Mouse (Mus musculus) left cerebral cortex, adult 2 months (tissue): Measurements from ENCODE around the gene Tal1. TPM values are rescaled to one million over a fixed set of nuclear protein-coding genes. Genes with fewer than 3 reads are reported as not detected.

Experiments used
- DNase-seq, 2 experiments: peaks; one replicate each; pipeline ENCODE4 v3.0.0; 2021 to 2022; ENCODE audit warnings: low spot score in 2 of 2, mixed read lengths in 1 of 2; ENCODE audit errors: extremely low spot score in 1 of 2
- H3K27ac ChIP-seq: fragments of 200-600 bp; 2 replicates; pipeline ENCODE4 v1.8.1; 2022
- H3K4me3 ChIP-seq: fragments of 200-600 bp; 2 replicates; pipeline ENCODE4 v1.8.1; 2022
- CTCF ChIP-seq: fragments of 200-600 bp; IDR thresholded peaks from 2 replicates; pipeline ENCODE4 v1.8.1; 2022; ENCODE audit warnings: antibody characterized with exemption, mild to moderate bottlenecking, moderate library complexity
- intact Hi-C: fragments of 180-260 bp; cut with DNase I; formaldehyde crosslinking; loops from one replicate; pipeline ENCODE4 v1.15.1; 2025
- long read RNA-seq, 2 experiments: library from polyadenylated mRNA; stranded (forward); transcript quantifications; one replicate each; pipeline ENCODE4 v2.0.0; 2021; ENCODE audit warnings: borderline mapping rate in 2 of 2
- total RNA-seq, 2 experiments: library from RNA; stranded (reverse); gene quantifications; 2 replicates each; pipeline ENCODE4 v1.2.3; 2021

The Tal1 gene
- total RNA-seq: 1 to 10 TPM; 1.5 TPM
- long read RNA-seq, experiment 1: 0 reads
- long read RNA-seq, experiment 2: 0 reads

DNA sequence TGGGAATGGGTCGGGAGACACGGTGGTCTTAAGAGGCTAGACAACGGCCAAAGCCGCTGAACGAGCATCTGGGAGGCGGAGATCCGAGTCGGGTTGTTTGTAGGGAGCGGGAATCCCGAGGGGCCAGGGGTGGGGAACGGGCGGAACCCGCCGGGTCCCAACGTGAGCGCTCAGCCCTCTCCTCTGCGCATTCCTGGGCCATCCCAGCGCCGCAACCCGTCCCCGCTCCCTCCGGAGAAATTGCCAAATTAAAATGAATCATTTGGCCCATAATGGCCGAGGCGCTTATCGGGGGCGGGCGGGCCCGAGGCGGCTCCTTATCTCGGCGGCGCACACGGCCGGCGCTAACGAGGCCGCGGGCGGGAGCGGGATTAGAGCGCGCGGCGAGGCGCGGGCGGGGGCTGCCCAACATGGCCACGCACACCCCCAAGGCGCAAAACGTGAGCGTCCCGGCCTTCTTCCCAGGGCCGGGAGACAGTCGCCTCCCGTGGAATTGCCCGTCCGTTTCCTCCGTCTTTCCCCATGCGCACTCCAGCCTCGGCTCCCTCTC, at the start of gene Tal1:
TSS of gene Tal1 (plus strand) at position 56 of the 550 bp plus-strand sequence.
- intact Hi-C loops: loop anchor here (5.0 kb wide), 1 partner anchor 69 kb away; the partner anchor contains the start of gene Cmpk1
- H3K27ac ChIP-seq: peak within 1 kb of the TSS; percentile 80
- DNase-seq: no peak
- peak within 1 kb of the TSS; percentile 44 for H3K4me3 ChIP-seq
- no peak for TF ChIP-seq CTCF

DNA sequence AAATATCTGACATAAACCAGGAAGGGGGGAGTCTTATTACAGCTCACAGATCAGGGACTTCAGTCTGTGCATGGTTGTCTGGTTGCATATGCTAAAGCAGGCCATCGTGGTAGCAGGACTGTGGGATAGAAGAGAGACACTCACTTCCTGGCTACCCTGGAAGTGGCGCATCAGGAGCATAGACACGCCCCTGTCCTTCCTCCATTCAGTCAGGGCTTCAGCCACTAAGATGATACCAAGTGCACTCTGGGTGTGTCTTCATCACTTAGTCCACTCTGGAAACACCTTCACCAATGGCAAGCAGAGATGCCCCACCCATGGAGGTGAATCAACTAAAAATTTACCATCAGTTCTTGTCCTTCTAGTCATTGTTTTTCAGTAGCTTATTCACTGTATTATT, 42.0 kb upstream of the Tal1 start:
- TF ChIP-seq CTCF: no peak
- DNase-seq: no peak
- Histone ChIP-seq H3K4me3 (no peak overlapping the region), H3K27ac (no peak overlapping the region)
- intact Hi-C loops: no loop called here

DNA sequence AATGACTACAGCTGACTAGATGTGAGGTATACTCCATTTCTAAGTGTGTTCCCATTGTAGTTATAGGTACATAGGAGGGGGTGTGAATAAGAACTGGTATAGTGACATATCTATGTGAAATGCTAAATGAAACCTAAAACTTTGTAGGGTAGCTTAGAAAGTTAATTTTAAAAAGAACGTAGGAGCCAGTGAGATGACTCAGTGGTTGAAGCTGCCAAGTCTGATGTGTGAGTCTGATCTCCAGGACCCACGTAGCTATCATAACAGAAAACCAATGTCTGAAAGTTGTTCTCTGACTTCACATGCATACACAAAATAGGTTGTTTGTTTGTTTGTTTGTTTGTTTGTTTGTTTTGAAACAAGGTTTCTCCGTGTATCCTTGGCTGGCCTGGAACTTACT, 36.2 kb upstream of the Tal1 start:
- Histone ChIP-seq H3K27ac (no peak overlapping the region), H3K4me3 (no peak overlapping the region)
- intact Hi-C loops: no loop called here
- DNase-seq: no peak
- TF ChIP-seq CTCF: no peak

DNA sequence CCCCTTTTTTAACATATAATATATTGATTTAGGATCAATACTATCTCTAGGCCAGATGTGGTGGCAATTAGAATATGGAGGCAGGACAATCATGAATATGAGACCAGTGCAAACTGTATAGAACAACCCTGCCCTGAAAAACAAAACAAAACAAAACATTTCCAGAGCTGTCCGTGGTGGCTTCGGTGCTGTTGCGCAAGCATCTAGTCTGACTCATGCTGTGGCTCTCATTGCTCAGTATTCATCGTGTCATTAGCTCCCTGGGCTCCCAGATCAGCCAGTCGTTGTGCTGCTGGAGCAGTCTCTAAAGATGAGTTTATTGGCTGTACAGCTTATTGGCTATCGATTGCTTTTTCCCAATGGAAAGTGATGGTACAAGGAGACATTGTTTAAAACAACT, 21.2 kb upstream of the Tal1 start:
- no peak overlapping the region for H3K27ac ChIP-seq
- TF ChIP-seq CTCF: no peak
- no peak overlapping the region for H3K4me3 ChIP-seq
- no peak for DNase-seq
- intact Hi-C loops: no loop called here

DNA sequence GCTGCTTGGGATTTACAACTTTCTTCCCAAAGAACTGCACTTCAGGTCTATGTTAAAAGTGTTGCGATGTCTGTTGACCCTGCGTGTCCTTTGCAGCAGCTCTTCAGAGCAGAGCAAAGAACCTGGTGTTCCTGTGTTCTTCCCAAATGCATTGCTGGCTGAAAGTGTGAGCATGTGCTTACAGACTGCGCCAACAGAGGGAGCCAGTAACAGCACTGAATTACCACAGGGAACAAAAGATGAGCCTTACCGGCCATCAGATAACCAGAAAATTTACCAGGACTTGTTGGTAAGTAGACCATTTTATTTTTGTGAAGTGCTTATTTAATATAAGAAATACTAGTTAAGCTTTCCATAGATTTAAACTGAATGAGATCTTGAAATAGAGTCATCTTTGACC, 18.0 kb upstream of the Tal1 start:
- Histone ChIP-seq H3K27ac (no peak overlapping the region), H3K4me3 (no peak overlapping the region)
- peak in 1 of 2 experiments; percentile 44 for DNase-seq
- intact Hi-C loops: no loop called here
- TF ChIP-seq CTCF: peak; percentile 79

DNA sequence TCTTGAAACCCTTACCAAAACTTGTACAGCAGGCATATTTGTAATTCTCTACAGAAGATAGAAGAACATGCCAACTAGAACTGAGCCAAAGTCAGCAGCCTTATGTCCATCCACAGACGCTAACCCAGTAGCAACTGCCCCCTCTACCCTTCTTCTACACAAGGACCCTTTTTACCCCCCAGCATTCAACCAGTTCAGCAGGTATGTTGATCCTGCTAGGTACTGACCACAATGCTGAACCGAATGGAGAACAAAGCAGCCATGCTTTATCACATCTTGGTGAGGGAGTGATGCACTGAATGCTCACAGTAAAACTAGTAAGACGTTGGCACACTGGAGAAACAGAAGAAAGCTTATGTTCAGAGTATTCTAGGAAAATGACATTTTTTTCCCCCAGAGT, 10.6 kb upstream of the Tal1 start:
- no peak overlapping the region for H3K27ac ChIP-seq
- H3K4me3 ChIP-seq: no peak overlapping the region
- intact Hi-C loops: no loop called here
- TF ChIP-seq CTCF: no peak
- no peak for DNase-seq

DNA sequence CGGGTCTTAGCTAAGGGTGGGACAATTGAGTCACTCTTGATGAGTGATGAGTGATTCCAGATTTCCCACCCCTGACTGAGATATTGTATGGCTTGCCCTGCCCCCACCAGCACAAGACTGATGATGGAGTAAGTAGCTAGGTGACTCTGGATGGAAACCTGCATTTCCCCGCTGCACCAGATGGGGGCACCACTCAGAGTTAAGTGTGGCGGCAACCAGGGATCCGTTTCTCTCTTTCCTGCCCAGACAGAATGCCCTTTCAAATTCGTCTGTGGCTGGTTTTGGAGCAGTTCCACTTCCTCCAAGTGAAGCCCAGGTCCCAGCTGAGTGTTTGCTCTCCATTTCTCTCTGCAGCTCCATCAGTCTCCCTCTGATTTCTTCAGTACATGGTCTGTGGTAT, 8.5 kb upstream of the Tal1 start:
- peak; percentile 61 for TF ChIP-seq CTCF
- Histone ChIP-seq H3K27ac (no peak overlapping the region), H3K4me3 (no peak overlapping the region)
- intact Hi-C loops: loop anchor here (1.0 kb wide), 1 partner anchor 38 kb away; no protein-coding TSS in a partner anchor
- DNase-seq: peak in 1 of 2 experiments; percentile 29

DNA sequence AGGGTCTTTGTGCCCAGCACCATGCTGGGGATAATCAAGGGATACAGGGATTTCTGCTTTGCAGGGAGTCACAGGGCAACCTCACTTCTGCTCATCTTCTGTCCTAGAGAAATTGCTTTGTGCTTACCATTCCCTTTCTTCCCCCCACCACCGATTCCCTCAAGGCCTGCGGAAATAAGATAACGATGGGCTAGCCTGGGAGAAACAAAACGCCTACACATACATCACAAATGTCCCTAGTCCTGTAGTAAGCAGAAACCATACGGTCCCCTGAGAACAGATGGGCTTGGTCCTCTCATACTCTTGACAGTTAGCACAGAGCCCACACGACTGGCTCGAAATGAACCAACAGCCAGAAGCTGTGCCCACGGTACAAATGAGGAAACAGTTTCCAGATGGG, 8.0 kb upstream of the Tal1 start:
- no peak for DNase-seq
- H3K27ac ChIP-seq: no peak overlapping the region
- no peak overlapping the region for H3K4me3 ChIP-seq
- no peak for TF ChIP-seq CTCF
- intact Hi-C loops: no loop called here

DNA sequence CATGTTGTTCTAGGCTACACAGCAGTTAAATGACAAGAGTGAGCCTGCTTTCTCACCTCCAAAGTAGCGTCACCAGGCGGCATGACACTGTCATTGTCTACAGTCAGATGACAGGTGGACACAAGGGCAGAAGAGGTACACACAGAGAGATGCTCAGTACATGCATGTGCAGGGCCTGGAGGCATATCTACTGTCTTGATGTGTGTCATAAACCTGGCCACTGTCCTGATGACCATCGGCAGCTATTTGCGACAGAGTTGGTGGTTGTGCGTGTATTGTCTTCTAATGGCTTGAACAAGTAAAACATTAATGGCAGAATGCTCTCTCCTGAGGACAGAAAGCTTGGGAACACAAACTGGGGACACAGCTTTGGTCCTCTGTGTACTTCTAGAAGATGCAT, 5.0 kb upstream of the Tal1 start:
- no peak for DNase-seq
- intact Hi-C loops: loop anchor here (5.0 kb wide), 1 partner anchor 54 kb away; no protein-coding TSS in a partner anchor
- Histone ChIP-seq H3K4me3 (no peak overlapping the region), H3K27ac (no peak overlapping the region)
- TF ChIP-seq CTCF: no peak

DNA sequence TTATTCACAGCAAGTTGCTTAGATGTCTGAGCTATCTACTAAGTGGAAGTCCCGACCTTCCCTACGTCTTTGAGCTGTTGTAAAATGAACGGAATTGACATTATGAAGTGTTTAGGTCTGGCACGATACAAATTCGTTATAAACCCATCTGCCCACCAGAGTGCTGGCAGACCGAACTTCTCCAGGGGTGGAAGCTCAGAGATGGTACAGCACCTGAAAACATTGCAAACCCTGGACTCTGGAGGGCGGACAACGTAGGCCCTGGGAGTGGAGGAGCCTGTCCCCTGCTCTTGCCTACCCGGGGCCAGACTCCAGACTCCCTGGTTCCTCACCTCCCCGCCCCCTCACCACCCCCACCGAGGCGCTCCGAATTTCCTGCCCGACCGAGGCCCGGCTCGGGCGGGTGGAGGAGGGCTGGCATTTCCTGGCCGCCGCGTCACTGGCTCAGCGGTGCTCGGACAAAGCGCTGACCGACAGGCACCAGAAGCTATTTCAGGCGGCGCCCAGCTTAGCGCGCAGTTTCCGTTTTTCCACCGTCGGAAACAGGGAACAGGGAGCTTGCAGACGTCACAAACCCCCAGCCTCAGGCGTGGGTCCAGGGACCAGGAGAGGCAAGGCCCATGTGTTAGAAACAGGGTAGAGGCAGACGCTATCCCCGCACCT, 3.8 kb upstream of the Tal1 start:
- Histone ChIP-seq H3K4me3 (no peak overlapping the region), H3K27ac (peak overlapping the region; percentile 50)
- TF ChIP-seq CTCF: no peak
- peak in 1 of 2 experiments; percentile 28 for DNase-seq
- intact Hi-C loops: loop anchor here (5.0 kb wide), 1 partner anchor 55 kb away; no protein-coding TSS in a partner anchor

DNA sequence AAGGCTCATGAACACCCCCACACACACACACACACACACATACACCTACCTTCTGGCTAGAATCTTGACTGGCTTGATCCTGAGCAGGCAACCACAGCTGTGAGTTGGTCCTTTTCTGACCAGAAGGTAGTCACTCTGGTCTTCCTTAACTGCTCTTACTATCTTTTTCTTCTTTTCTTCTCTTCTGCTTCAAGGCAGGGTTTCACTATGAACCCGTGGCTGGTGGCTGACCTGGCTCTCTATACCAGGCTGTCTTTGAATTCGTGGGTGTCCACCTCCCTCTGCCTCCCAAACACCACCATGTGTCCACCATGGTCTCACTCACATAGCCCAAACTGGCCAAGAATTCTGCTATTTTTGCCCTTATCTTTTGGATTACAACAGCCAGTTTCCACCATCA, 1.2 kb upstream of the Tal1 start:
- no peak for TF ChIP-seq CTCF
- intact Hi-C loops: loop anchor here (5.0 kb wide), 1 partner anchor 68 kb away; the partner anchor contains the start of gene Cmpk1

DNA sequence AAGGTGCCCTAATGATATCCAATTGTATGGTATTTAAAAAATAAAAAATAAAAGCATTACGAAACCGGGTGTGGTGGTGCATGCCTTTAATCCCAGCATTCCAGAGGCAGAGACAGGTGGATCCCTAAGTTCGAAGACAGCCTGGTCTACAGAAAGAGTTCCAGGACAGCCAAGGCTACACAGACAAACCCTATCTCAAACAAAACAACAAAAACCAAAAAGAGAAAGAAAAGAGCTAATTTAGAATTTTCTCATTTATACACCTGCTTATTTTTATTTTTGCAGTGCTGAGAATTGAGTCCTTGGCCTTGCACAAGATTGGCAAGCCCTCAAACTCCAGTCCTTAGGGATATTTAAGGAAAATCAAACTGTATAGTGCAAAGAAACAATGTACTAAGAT, 535 bp upstream of the Tal1 start:
- DNase-seq: no peak
- no peak for TF ChIP-seq CTCF
- no peak overlapping the region for H3K4me3 ChIP-seq
- intact Hi-C loops: loop anchor here (5.0 kb wide), 1 partner anchor 68 kb away; the partner anchor contains the start of gene Cmpk1
- no peak overlapping the region for H3K27ac ChIP-seq

More for the DNA sequence above, 1.2 kb upstream of the Tal1 start:
- Histone ChIP-seq H3K27ac (no peak overlapping the region), H3K4me3 (no peak overlapping the region)
- no peak for DNase-seq
